Mouse (Mus musculus) hindbrain, embryonic 14.5 days (tissue): ENCODE data around the gene Ubl3. TPM values are rescaled to one million over a fixed set of nuclear protein-coding genes. Genes with fewer than 3 reads are reported as not detected.

Experiments used
- ATAC-seq: fragments of 200-750 bp; cut with Nextera tagmentation; 2 replicates; pipeline ENCODE4 v1.8.0; 2017; ENCODE audit warnings: moderate number of reproducible peaks, mild to moderate bottlenecking, moderate TSS enrichment, moderate library complexity; ENCODE audit not compliant: low FRiP score
- DNase-seq: peaks from one replicate; pipeline ENCODE4 v3.0.0-alpha.2; 2015; ENCODE audit warnings: low spot score
- H3K27ac ChIP-seq: fragments of 300-500 bp; sonication (generic); 2 replicates; pipeline ENCODE4 v1.5.1; 2014; ENCODE audit warnings: mild to moderate bottlenecking, moderate library complexity
- H3K27me3 ChIP-seq: fragments of 300-500 bp; sonication (generic); 2 replicates; pipeline ENCODE4 v1.6.1; 2014; ENCODE audit warnings: mild to moderate bottlenecking, low read length, mixed read lengths; ENCODE audit not compliant: control insufficient read depth, insufficient read depth
- H3K36me3 ChIP-seq: fragments of 300-500 bp; sonication (generic); replicated peaks from 2 replicates; pipeline ENCODE4 v1.6.1; 2014; ENCODE audit not compliant: control insufficient read depth, insufficient read depth
- H3K4me1 ChIP-seq: fragments of 300-500 bp; sonication (generic); replicated peaks from 2 replicates; pipeline ENCODE4 v1.6.1; 2014; ENCODE audit warnings: antibody characterized with exemption, low read length, mixed read lengths; ENCODE audit not compliant: control insufficient read depth, insufficient read depth
- H3K4me2 ChIP-seq: fragments of 300-500 bp; sonication (generic); replicated peaks from 2 replicates; pipeline ENCODE4 v1.6.1; 2014; ENCODE audit warnings: mild to moderate bottlenecking, moderate library complexity
- H3K4me3 ChIP-seq: fragments of 300-500 bp; sonication (generic); replicated peaks from 2 replicates; pipeline ENCODE4 v1.5.1; 2014; ENCODE audit warnings: mild to moderate bottlenecking, low read length
- H3K9ac ChIP-seq: fragments of 300-500 bp; sonication (generic); 2 replicates; pipeline ENCODE4 v1.6.1; 2014
- H3K9me3 ChIP-seq: fragments of 300-500 bp; sonication (generic); 2 replicates; pipeline ENCODE4 v1.6.1; 2016; ENCODE audit warnings: low read length; ENCODE audit not compliant: control insufficient read depth
- WGBS: fragments of 180-500 bp; shearing (Covaris S2); extraction: QIAGEN DNeasy Blood & Tissue Kit; methylation state at CpG from one replicate; pipeline ENCODE4 v1.1.7; 2014; 5-methylcytosine and 5-hydroxymethylcytosine counted together
- polyA plus RNA-seq: library from polyadenylated mRNA; unstranded; fragments of >200 nt; fragmentation: Nextera tagmentation; extraction: Ambion mirVana; gene quantifications from 2 replicates; pipeline ENCODE4 v1.2.1, GENCODE M21; 2014

Gene Ubl3
- polyA plus RNA-seq, 1 experiment from 2014 or later, result 102 TPM

DNA sequence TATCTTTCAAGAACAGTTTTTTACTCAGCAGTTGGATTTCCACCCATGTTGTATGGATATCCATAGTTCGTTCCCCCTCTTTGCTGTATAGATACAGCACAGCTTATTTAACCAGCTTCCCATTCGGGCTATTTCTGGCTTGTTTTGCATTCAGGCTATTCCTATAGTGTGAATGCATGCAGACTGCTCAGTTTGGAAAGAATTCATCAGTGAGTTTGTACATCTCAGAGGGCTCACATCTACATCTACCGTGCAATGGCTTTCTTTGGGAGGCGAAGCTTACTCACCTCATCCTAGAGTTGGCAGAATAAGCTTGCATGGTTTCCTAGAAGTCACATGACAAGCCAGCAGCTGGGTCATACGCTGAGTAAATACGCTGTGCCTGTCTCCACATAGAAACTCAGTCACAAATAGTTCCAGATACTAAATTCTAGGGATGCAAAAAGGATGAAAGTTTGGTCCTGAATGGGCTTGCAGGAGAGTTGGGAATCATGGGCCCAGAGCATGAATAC lies 88.8 kb downstream of the Ubl3 start:
- WGBS, result 94% methylated on average over 6 of the region's 6 CpGs
- H3K27ac ChIP-seq, result no peak overlapping the region
- ATAC-seq, result no peak
- H3K36me3 ChIP-seq, result no peaks in the 10 kb centered on the region
- no peak overlapping the region for H3K4me3 ChIP-seq
- 0 out of 2 replicates have a peak, but pooled peaks cover 5% of the 10 kb centered on the region for H3K9me3 ChIP-seq
- no peak for DNase-seq
- no peaks in the 10 kb centered on the region for H3K4me1 ChIP-seq
- H3K9ac ChIP-seq, result no peak overlapping the region
- H3K4me2 ChIP-seq, result no peak overlapping the region
- no peaks in the 10 kb centered on the region for H3K27me3 ChIP-seq

Other genes with a start within 250 kb of the Ubl3 start
- gene Slc7a1, start 152.9 kb downstream of the Ubl3 start, polyA plus RNA-seq, result 58.4 and 59.0 TPM in 2 replicates